In genomic region chr4:151360976-151361673, GRCm38 (mm10) we compare ENCODE assay signal across 12 mouse cellular contexts.
A peak's percentile ranks its signal among the peaks of the same experiment; 100 is the strongest.
DNase-seq lines count a peak whose midpoint lies in the region; ATAC-seq and TF ChIP-seq lines count a peak whose summit lies in the region.
"Had no signal": no experiment of that assay in that cellular context is flagged by ENCODE, and none has a peak within 500 bp of the region (broad histone marks: within the 10 kb centered on the region; RNA-seq: fewer than 3 reads in every experiment).

No protein-coding gene starts in this region.

- WGBS in heart, embryonic 10.5 days: 74% methylated on average over 20 of the region's 20 CpGs
- WGBS in hindbrain, postnatal 0 days: 43% methylated on average over 20 of the region's 20 CpGs

- no peaks in the 10 kb centered on the region for H3K4me1 ChIP-seq in heart, embryonic 10.5 days
- peaks cover 24% of the 10 kb centered on the region for H3K4me1 ChIP-seq in hindbrain, postnatal 0 days (ENCODE audit: insufficient read depth, low read length)
- H3K4me1 ChIP-seq: liver, embryonic 12.5 days had no signal

- no peaks in the 10 kb centered on the region for H3K36me3 ChIP-seq in heart, embryonic 10.5 days
- no peaks in the 10 kb centered on the region for H3K36me3 ChIP-seq in hindbrain, postnatal 0 days (ENCODE audit: insufficient read depth, low read length)
- H3K36me3 ChIP-seq: liver, embryonic 12.5 days had no signal

- TF ChIP-seq CTCF in brain, embryonic 14.5 days (IDR thresholded peaks at IDR 0.05; ENCODE audit: borderline replicate concordance, extremely low read depth, insufficient read depth, insufficient read length): no peak
- TF ChIP-seq CTCF in hindbrain, postnatal 0 days (IDR thresholded peaks at IDR 0.05; ENCODE audit: low read depth): no peak

- H3K9ac ChIP-seq in hindbrain, postnatal 0 days (replicated peaks; ENCODE audit: low read length): no peak overlapping the region
- H3K9ac ChIP-seq: liver, embryonic 12.5 days had no signal

- no peak for TF ChIP-seq POLR2A in brain, embryonic 14.5 days (IDR thresholded peaks at IDR 0.05; ENCODE audit: borderline replicate concordance, extremely low read depth, insufficient read depth, insufficient read length, poor library complexity, severe bottlenecking)

- H3K9me3 ChIP-seq in heart, embryonic 10.5 days: no peaks in the 10 kb centered on the region
- no peaks in the 10 kb centered on the region for H3K9me3 ChIP-seq in hindbrain, postnatal 0 days (ENCODE audit: low read length)
- H3K9me3 ChIP-seq: liver, embryonic 12.5 days had no signal

- H3K4me3 ChIP-seq in heart, embryonic 10.5 days: no peak overlapping the region
- H3K4me3 ChIP-seq in hindbrain, postnatal 0 days (ENCODE audit: low read length): no peak overlapping the region
- H3K4me3 ChIP-seq: liver, embryonic 12.5 days had no signal

- ATAC-seq in hindbrain, postnatal 0 days: no peak
- ATAC-seq: liver, embryonic 12.5 days; lung, postnatal 0 days had no signal

- no peak overlapping the region for H3K27ac ChIP-seq in heart, embryonic 10.5 days
- H3K27ac ChIP-seq in hindbrain, postnatal 0 days: peak overlapping the region; percentile 27; the same call in 1 of the 2 replicates
- H3K27ac ChIP-seq: liver, embryonic 12.5 days; stomach, postnatal 0 days had no signal

- no peak overlapping the region for H3K4me2 ChIP-seq in hindbrain, postnatal 0 days (ENCODE audit: low read depth, low read length)
- H3K4me2 ChIP-seq: liver, embryonic 12.5 days had no signal

- peaks cover 23% of the 10 kb centered on the region for H3K27me3 ChIP-seq in heart, embryonic 10.5 days (ENCODE audit: insufficient read depth, poor library complexity, severe bottlenecking)
- H3K27me3 ChIP-seq in hindbrain, postnatal 0 days (ENCODE audit: insufficient read depth, low read length): no peaks in the 10 kb centered on the region
- H3K27me3 ChIP-seq: liver, embryonic 12.5 days had no signal

- intact Hi-C loops in heart, postnatal 36 days (cut with DNase I): no loop called here

- peak; percentile 9 to 21 for DNase-seq in heart, postnatal 36 days
- no peak for DNase-seq in heart, embryonic 10.5 days (ENCODE audit: low spot score)
- DNase-seq in brain, embryonic 14.5 days (ENCODE audit: low read depth): peak; percentile 62
- DNase-seq in cerebellum, adult 18-20 months: peak; percentile 55 to 57
- DNase-seq in hindbrain, postnatal 0 days (ENCODE audit: low spot score): peak; percentile 47
- DNase-seq in lung, postnatal 25 days (ENCODE audit: low spot score): no peak
- DNase-seq in spleen, postnatal 4 days (ENCODE audit: low spot score in 2 of 2): no peak
- DNase-seq: gastrocnemius, postnatal 36 days; layer of hippocampus, adult 9-11 months had no signal

Comparison
In these comparisons a context has a peak if more than half of its experiments do, and no peak if none do; other contexts are left out.
1. DNase-seq: peak in heart, postnatal 36 days (2 of 2), brain, embryonic 14.5 days (single experiment), cerebellum, adult 18-20 months (2 of 2) and hindbrain, postnatal 0 days (single experiment); none in heart, embryonic 10.5 days (single experiment), lung, postnatal 25 days (single experiment) and spleen, postnatal 4 days (0 of 2).